Mouse (Mus musculus): ENCODE data around the gene Efna3.

GRCm38 (mm10) chr3:89300071-89300470 lies 22.7 kb downstream of the Efna3 start:
- TF ChIP-seq CTCF (IDR thresholded peaks at IDR 0.05; ENCODE audit: low read depth), result no peak
- TF ChIP-seq EP300 (IDR thresholded peaks at IDR 0.05; ENCODE audit: low read depth), result no peak

Data from heart, postnatal 0 days (tissue).